Mouse (Mus musculus) heart, embryonic 13.5 days (tissue): ENCODE results near the gene Rgp1. TPM values are rescaled to one million over a fixed set of nuclear protein-coding genes. Genes with fewer than 3 reads are reported as not detected.

ENCODE experiments used
- ATAC-seq: fragments of 200-750 bp; cut with Nextera tagmentation; 2 replicates; pipeline ENCODE4 v1.8.0; 2017; ENCODE audit warnings: moderate TSS enrichment; ENCODE audit not compliant: insufficient number of reproducible peaks, low FRiP score, low TSS enrichment; ENCODE audit errors: extremely low read depth
- H3K27ac ChIP-seq: fragments of 300-500 bp; sonication (generic); replicated peaks from 2 replicates; pipeline ENCODE4 v1.5.1; 2015; ENCODE audit warnings: moderate library complexity, mild to moderate bottlenecking, inconsistent platforms
- H3K27me3 ChIP-seq: fragments of 300-500 bp; sonication (generic); replicated peaks from 2 replicates; pipeline ENCODE4 v1.6.1; 2015; ENCODE audit warnings: mild to moderate bottlenecking, inconsistent platforms
- H3K36me3 ChIP-seq: fragments of 300-500 bp; sonication (generic); 2 replicates; pipeline ENCODE4 v1.6.1; 2015; ENCODE audit warnings: mild to moderate bottlenecking, inconsistent platforms
- H3K4me1 ChIP-seq: fragments of 300-500 bp; sonication (generic); 2 replicates; pipeline ENCODE4 v1.6.1; 2015; ENCODE audit warnings: inconsistent platforms
- H3K4me2 ChIP-seq: fragments of 300-500 bp; sonication (generic); 2 replicates; pipeline ENCODE4 v1.6.1; 2015; ENCODE audit warnings: inconsistent platforms, mild to moderate bottlenecking, moderate library complexity
- H3K4me3 ChIP-seq: fragments of 300-500 bp; sonication (generic); 2 replicates; pipeline ENCODE4 v1.5.1; 2015; ENCODE audit warnings: moderate library complexity, mild to moderate bottlenecking, inconsistent platforms
- H3K9ac ChIP-seq: fragments of 300-500 bp; sonication (generic); 2 replicates; pipeline ENCODE4 v1.6.1; 2015; ENCODE audit warnings: inconsistent platforms, mild to moderate bottlenecking, moderate library complexity
- H3K9me3 ChIP-seq: fragments of 300-500 bp; sonication (generic); 2 replicates; pipeline ENCODE4 v1.6.1; 2016; ENCODE audit warnings: inconsistent platforms
- WGBS: fragments of 180-500 bp; shearing (Covaris S2); methylation state at CpG from one replicate; pipeline ENCODE4 v1.1.7; 2015; ENCODE audit warnings: mixed read lengths; 5-methylcytosine and 5-hydroxymethylcytosine counted together
- polyA plus RNA-seq: library from polyadenylated mRNA; unstranded; fragments of >200 nt; fragmentation: Nextera tagmentation; extraction: Ambion mirVana; gene quantifications from 2 replicates; pipeline ENCODE4 v1.2.1, GENCODE M21; 2015

Gene Rgp1
- polyA plus RNA-seq, 1 experiment from 2014 or later, result 21.4 TPM

DNA sequence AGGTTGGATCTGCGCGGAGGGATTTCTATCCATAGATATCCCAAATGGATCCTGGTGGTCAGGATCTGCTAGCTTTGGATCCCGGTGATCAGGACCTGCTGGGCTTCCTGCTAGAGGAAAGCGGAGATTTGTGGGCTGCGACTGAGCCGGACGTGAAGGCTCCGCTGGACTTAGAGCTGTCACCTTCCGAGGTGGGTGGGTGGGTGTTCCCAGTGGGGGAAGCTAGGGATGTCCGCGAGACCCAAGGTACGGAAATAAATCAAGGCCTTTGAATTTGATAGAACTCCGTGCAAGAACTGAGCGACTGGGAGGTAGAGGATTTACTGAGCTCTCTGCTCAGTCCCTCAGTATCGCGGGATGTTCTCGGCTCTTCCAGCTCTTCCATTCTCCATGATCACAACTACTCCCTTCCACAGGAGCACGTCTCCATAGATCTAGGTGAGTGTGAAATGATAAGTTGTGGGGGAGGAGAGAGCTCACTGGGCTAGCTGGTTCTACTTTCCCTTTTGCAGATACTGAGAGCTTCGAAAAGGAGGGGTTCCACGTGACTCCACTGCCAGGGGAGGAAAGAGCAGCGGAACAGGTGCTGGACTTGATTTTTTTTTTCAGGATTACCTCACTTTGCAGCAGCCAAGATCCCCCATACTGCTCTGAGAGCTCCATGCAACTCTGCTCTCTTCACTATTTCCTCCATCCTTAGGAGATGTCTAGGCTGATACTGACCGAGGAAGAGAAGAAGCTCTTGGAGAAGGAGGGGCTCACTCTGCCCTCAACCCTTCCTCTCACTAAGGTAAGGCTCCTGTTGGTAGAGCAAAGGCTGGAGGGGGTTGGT is 15.5 kb upstream of the Rgp1 start:
- 3% methylated on average over 22 of the region's 22 CpGs for WGBS
- H3K4me3 ChIP-seq, result peak overlapping the region; percentile 85
- H3K36me3 ChIP-seq, result peaks cover 49% of the 10 kb centered on the region
- no peaks in the 10 kb centered on the region for H3K27me3 ChIP-seq
- peak overlapping the region; percentile 86 for H3K4me2 ChIP-seq
- ATAC-seq, result no peak
- H3K27ac ChIP-seq, result peak overlapping the region; percentile 100
- H3K9me3 ChIP-seq, result no peaks in the 10 kb centered on the region
- H3K4me1 ChIP-seq, result peaks cover 47% of the 10 kb centered on the region
- peak overlapping the region; percentile 98 for H3K9ac ChIP-seq

DNA sequence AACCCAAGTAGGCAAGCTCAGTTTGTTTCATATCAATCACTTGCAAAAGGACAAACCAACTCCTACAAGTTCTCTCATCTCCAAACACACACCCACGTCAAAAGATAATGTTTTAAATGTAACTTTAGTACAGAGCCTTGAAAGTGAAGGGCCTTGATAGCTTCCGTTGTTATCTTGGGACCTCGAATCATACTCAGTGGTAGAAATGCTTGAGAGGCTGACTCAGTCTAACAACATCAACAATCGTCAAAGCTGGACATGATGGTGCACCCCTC is 15.0 kb upstream of the Rgp1 start:
- Histone ChIP-seq H3K4me1 (peaks cover 41% of the 10 kb centered on the region), H3K4me3 (peak overlapping the region; percentile 85), H3K4me2 (peak overlapping the region; percentile 86), H3K9ac (peak overlapping the region; percentile 98), H3K9me3 (no peaks in the 10 kb centered on the region), H3K27ac (peak overlapping the region; percentile 100), H3K36me3 (peaks cover 54% of the 10 kb centered on the region), H3K27me3 (no peaks in the 10 kb centered on the region)
- 46% methylated on average over 4 of the region's 4 CpGs for WGBS
- no peak for ATAC-seq

DNA sequence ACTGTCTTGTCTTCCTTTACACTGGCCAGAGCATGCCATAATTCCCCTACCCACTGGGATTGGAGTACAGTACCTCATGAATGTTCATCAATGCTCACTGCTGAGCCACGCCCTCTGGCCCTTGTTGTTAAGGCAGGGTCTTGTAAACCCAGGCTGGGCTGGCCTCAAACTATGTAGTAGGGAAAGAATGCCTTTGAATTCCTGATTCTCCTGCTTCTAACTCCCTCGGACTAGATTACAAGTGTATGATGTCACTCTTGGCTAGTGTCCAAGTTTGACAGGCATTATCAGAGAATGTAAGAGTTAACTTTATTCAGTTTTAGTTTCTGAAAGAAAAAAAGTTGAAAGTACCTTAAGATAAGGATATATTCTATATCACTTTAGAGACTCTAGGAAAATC is 14.3 kb upstream of the Rgp1 start:
- Histone ChIP-seq H3K27ac (peak overlapping the region; percentile 100), H3K36me3 (peaks cover 57% of the 10 kb centered on the region), H3K4me2 (peak overlapping the region; percentile 86), H3K9me3 (no peaks in the 10 kb centered on the region), H3K27me3 (no peaks in the 10 kb centered on the region), H3K4me1 (peaks cover 34% of the 10 kb centered on the region), H3K9ac (peak overlapping the region; percentile 98; the same call in 1 of the 2 replicates), H3K4me3 (peak overlapping the region; percentile 85; the same call in 1 of the 2 replicates)
- no peak for ATAC-seq
- WGBS, result 23% methylated on average over 2 of the region's 2 CpGs

DNA sequence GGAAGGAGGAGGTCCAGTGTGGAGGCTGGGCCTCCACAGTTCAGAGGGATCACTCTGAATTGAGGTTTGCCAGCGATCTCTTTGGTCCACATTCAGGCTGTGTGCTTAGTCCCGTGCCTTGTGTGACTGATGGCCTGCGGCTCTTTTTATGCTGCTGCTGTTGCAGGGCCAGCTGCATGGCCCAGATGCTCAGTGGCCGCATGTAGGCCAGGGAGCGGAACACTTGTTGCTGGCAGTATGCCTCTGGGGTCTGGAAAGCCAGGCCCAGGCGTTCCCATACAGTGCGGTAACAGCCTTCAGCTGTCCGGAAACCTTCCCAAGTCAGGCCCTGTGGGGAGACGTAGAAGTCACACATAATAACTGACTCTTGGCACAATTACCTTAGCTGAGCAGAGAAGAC is 11.4 kb upstream of the Rgp1 start:
- WGBS, result 96% methylated on average over 9 of the region's 9 CpGs
- Histone ChIP-seq H3K27ac (no peak overlapping the region), H3K9me3 (no peaks in the 10 kb centered on the region), H3K4me3 (no peak overlapping the region), H3K9ac (no peak overlapping the region), H3K4me1 (peaks cover 15% of the 10 kb centered on the region), H3K4me2 (no peak overlapping the region), H3K36me3 (peaks cover 81% of the 10 kb centered on the region), H3K27me3 (no peaks in the 10 kb centered on the region)
- ATAC-seq, result no peak

DNA sequence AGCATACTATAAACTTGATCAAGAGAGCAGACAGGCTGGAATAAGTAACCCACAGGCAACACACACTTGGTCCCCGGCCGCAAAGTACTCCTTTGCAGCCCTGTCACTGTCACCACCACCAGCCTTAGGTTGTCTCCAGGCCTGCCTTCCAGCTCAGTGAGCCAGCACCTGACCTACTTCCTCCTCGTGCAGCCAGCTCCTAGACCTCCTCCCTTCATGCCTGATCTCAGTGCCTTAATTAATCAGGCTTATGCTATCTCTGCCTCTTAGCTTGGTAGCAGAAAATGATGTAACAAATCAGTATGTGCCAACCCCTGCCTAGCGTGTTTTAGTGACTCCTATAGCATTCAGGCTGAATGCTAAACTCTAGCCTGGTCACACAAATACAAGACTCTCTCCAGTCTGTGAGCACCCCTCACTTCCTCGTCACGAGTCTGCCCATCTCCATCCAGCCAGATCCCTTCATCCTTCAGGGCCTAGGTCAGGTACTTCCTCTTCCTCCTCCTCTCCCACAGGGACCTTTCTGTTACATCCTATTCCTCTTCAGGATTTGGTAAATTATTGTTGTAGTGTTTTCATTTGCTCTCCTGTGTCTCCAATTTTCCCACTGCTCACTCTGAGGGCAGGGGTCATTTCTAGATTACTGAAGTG is 7.0 kb upstream of the Rgp1 start:
- Histone ChIP-seq H3K27me3 (no peaks in the 10 kb centered on the region), H3K4me2 (no peak overlapping the region), H3K4me1 (peaks cover 18% of the 10 kb centered on the region), H3K4me3 (no peak overlapping the region), H3K9ac (peak overlapping the region; percentile 40; the same call in 1 of the 2 replicates), H3K9me3 (no peaks in the 10 kb centered on the region), H3K36me3 (peaks cover 79% of the 10 kb centered on the region), H3K27ac (no peak overlapping the region)
- no peak for ATAC-seq
- 77% methylated on average over 6 of the region's 6 CpGs for WGBS

DNA sequence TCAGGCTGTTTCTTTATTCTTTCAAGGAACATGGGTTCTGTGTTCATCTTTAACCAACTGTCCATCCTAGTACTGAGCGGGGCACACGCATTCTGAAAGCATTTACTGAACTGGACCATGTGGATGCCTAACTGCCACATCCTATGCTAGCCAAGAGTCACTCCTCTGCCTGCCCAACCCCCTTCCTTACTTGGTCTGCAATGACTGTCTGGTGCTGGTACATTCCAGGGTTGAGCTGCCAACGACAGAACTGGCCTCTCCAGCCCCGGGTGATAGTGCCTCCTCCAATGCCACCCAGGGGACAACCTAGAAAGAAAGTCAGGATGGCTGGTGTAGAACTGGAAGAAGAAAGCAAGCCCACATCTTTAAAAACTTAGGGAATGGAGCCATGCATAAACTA is 5.0 kb upstream of the Rgp1 start:
- Histone ChIP-seq H3K9me3 (no peaks in the 10 kb centered on the region), H3K9ac (no peak overlapping the region), H3K27me3 (no peaks in the 10 kb centered on the region), H3K36me3 (peaks cover 58% of the 10 kb centered on the region), H3K4me3 (no peak overlapping the region), H3K4me1 (peaks cover 33% of the 10 kb centered on the region), H3K27ac (no peak overlapping the region), H3K4me2 (no peak overlapping the region)
- ATAC-seq, result no peak
- 75% methylated on average over 4 of the region's 4 CpGs for WGBS

DNA sequence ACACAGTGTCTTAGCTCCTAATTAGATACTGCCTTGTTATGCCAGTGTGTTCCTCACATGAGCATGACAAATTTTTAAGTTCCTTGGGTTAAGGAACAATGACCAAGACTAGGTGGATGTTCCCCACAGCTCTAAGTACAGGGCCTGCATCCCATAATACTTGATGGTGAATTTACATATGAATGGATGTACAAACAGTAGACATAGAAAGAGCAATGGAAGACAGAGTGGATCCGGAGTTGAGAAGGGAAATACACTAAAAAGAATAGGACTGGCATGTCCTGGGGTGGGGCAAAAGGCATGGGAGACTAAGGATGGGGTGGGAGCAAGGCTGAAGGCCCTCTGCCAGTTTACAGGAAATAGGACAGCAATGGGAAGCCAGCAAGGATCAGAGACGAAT is 3.2 kb upstream of the Rgp1 start:
- no peaks in the 10 kb centered on the region for H3K9me3 ChIP-seq
- 52% methylated on average over 2 of the region's 2 CpGs for WGBS
- no peak overlapping the region for H3K4me2 ChIP-seq
- H3K36me3 ChIP-seq, result peaks cover 44% of the 10 kb centered on the region
- H3K9ac ChIP-seq, result no peak overlapping the region
- no peak overlapping the region for H3K27ac ChIP-seq
- H3K27me3 ChIP-seq, result no peaks in the 10 kb centered on the region
- no peak for ATAC-seq
- no peak overlapping the region for H3K4me3 ChIP-seq
- H3K4me1 ChIP-seq, result peaks cover 43% of the 10 kb centered on the region

DNA sequence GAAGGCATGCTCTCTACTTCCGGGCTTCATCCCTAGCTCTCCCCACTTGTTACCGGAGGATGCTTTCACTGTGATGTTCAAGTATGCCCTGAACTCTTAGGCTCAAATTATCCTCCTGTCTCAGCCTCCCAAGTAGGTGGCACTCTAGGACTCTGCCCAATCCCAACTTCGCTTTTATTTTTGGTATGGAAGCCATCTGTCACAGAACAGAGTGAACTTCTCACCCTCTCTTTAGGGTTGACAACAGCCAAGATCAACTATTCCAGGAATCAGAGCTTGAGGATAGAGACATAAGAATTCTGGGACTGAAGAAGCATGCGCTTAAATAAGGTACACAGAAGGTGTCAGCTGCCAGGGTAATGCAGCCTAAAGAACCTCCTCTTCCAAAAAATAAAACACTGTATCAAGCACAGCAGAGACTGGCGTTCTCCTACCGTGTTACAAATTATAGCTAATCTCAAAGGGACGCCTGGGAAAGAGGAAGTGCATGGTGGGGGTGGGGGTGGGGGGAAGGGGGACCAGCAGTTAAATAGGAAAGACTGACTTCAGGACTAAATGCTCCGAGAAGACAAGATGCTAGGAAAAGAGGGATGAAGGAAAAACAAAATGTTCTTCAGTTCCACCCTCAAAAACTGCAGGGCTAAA is 1.2 kb upstream of the Rgp1 start:
- H3K36me3 ChIP-seq, result peaks cover 44% of the 10 kb centered on the region
- peak overlapping the region; percentile 98 for H3K4me2 ChIP-seq
- peak overlapping the region; percentile 95 for H3K9ac ChIP-seq
- peak overlapping the region; percentile 90 for H3K4me3 ChIP-seq
- H3K4me1 ChIP-seq, result peaks cover 43% of the 10 kb centered on the region
- ATAC-seq, result no peak
- no peaks in the 10 kb centered on the region for H3K9me3 ChIP-seq
- 0 out of 2 replicates have a peak overlapping the region, but pooled peaks have one; percentile 93 for H3K27ac ChIP-seq
- no peaks in the 10 kb centered on the region for H3K27me3 ChIP-seq
- WGBS, result 31% methylated on average over 8 of the region's 8 CpGs

DNA sequence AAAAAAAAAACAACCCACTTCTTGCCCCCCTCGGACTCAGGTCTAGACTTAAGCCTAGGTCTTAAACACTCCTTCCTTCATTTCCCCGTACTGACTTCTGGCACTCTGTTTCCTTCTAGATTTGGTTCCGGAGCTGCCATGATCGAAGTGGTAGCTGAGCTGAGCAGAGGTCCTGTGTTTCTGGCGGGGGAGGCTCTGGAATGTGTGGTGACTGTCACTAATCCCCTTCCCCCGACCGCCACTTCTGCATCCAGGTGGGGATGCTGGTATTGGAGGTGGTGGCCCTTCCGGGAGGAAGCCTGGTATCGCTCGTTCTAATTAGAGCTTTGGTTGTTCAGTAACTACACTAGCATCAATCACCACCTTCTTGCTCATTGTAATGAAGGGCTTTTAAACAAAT is 741 bp downstream of the Rgp1 start:
- H3K4me1 ChIP-seq, result peaks cover 49% of the 10 kb centered on the region
- peak overlapping the region; percentile 93 for H3K27ac ChIP-seq
- peak overlapping the region; percentile 90 for H3K4me3 ChIP-seq
- H3K9me3 ChIP-seq, result no peaks in the 10 kb centered on the region
- peaks cover 44% of the 10 kb centered on the region for H3K36me3 ChIP-seq
- no peak for ATAC-seq
- peak overlapping the region; percentile 98 for H3K4me2 ChIP-seq
- WGBS, result 5% methylated on average over 10 of the region's 10 CpGs
- no peaks in the 10 kb centered on the region for H3K27me3 ChIP-seq
- H3K9ac ChIP-seq, result peak overlapping the region; percentile 95

DNA sequence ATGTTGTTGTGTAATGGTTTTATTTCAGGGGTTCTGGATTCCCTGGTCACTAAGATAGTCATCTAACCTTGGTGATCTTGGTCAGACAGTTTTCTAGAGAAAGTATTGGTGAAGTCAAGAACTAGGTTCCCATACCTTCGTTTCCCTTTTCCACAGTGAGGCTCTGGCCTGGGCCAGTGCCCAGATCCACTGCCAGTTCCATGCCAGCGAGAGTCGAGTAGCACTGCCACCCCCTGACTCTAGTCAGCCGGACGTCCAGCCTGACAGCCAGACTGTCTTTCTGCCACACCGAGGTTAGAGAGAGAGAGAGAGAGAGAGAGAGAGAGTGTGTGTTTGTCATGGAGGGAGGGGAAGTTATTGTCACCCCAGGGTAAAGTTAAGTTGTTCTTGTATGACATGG is 1.2 kb downstream of the Rgp1 start:
- ATAC-seq, result no peak
- Histone ChIP-seq H3K27me3 (no peaks in the 10 kb centered on the region), H3K4me3 (peak overlapping the region; percentile 90), H3K4me2 (peak overlapping the region; percentile 98), H3K36me3 (peaks cover 47% of the 10 kb centered on the region), H3K27ac (no peak overlapping the region; the same call in 1 of the 2 replicates), H3K9ac (peak overlapping the region; percentile 95), H3K9me3 (no peaks in the 10 kb centered on the region), H3K4me1 (peaks cover 53% of the 10 kb centered on the region)
- WGBS, result 84% methylated on average over 6 of the region's 6 CpGs

DNA sequence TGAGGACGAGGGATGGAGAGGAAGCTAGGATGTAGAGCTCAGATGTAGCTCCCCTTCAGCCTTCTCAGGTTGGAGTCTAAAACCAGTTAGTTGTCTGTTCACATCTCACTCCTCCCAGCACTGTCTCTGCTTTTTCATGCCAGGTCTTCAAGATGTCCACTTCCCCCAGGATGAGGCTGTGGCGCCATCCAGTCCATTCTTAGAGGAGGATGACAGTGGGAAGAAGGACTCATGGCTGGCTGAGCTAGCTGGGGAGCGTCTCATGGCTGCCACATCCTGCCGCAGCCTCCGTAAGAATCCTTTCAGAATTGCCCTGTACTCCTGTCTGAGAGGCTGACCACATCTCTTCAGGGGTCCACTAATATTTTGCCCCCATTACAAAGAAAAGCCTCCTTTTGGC is 2.2 kb downstream of the Rgp1 start:
- peaks cover 52% of the 10 kb centered on the region for H3K4me1 ChIP-seq
- no peak overlapping the region for H3K4me3 ChIP-seq
- no peak for ATAC-seq
- no peak overlapping the region for H3K27ac ChIP-seq
- H3K27me3 ChIP-seq, result no peaks in the 10 kb centered on the region
- no peaks in the 10 kb centered on the region for H3K9me3 ChIP-seq
- WGBS, result 87% methylated on average over 5 of the region's 5 CpGs
- H3K4me2 ChIP-seq, result no peak overlapping the region
- no peak overlapping the region for H3K9ac ChIP-seq
- H3K36me3 ChIP-seq, result peaks cover 49% of the 10 kb centered on the region
